Mouse (Mus musculus) MEL (cell line): ENCODE measurements at regions not wholly inside any gene's neighbourhood (a gene's known extent, or its start where the extent isn't known, plus 50 kb on each side); places are given as distances from the start of the nearest gene placed in this dataset.
A peak's percentile ranks its signal among the peaks of the same experiment; 100 is the strongest.

Source experiments
- DNase-seq: peaks from one replicate; pipeline ENCODE4 v3.0.0; 2011; ENCODE audit warnings: low read depth, low spot score
- H3K27ac ChIP-seq: 2 replicates; pipeline ENCODE4 v1.5.1; 2012; ENCODE audit warnings: low read depth, mild to moderate bottlenecking, control low read depth, low read length, moderate library complexity; ENCODE audit not compliant: control insufficient read depth
- H3K27me3 ChIP-seq, 2 experiments: fragments of 150-350 bp in 1 of 2; sonication (generic) in 1 of 2; 2 replicates each; pipeline ENCODE4 v1.6.1; 2012; ENCODE audit warnings: low read length in 2 of 2, mild to moderate bottlenecking in 2 of 2, improper control_type of control experiment in 1 of 2, moderate library complexity in 1 of 2; ENCODE audit not compliant: insufficient read depth in 2 of 2, control insufficient read depth in 1 of 2
- H3K36me3 ChIP-seq, 2 experiments: 2 replicates each; pipeline ENCODE4 v1.6.1; 2012 to 2014; ENCODE audit warnings: low read length in 2 of 2, improper control_type of control experiment in 1 of 2, inconsistent platforms in 1 of 2, mild to moderate bottlenecking in 1 of 2; ENCODE audit not compliant: insufficient read depth in 2 of 2, control insufficient read depth in 1 of 2
- H3K4me1 ChIP-seq, 2 experiments: fragments of 150-350 bp in 1 of 2; sonication (generic) in 1 of 2; 2 replicates each; pipeline ENCODE4 v1.6.1; 2012; ENCODE audit warnings: low read length in 2 of 2, improper control_type of control experiment in 1 of 2, mild to moderate bottlenecking in 1 of 2; ENCODE audit not compliant: insufficient read depth in 2 of 2, control insufficient read depth in 1 of 2
- H3K4me3 ChIP-seq, 2 experiments: fragments of 150-350 bp in 1 of 2; sonication (generic) in 1 of 2; 2 replicates each; pipeline ENCODE4 v1.5.1; 2012; ENCODE audit warnings: low read depth in 2 of 2, low read length in 2 of 2, mild to moderate bottlenecking in 2 of 2, moderate library complexity in 2 of 2, control low read depth in 1 of 2, improper control_type of control experiment in 1 of 2; ENCODE audit not compliant: control insufficient read depth in 1 of 2, insufficient read depth in 1 of 2
- H3K79me2 ChIP-seq: 2 replicates; pipeline ENCODE4 v1.6.1; 2012; ENCODE audit warnings: mild to moderate bottlenecking, low read length, moderate library complexity; ENCODE audit not compliant: control insufficient read depth, poor library complexity, insufficient read depth
- H3K9ac ChIP-seq: 2 replicates; pipeline ENCODE4 v1.6.1; 2012; ENCODE audit warnings: low read depth, mild to moderate bottlenecking, control low read depth, low read length, moderate library complexity; ENCODE audit not compliant: control insufficient read depth, poor library complexity, severe bottlenecking
- H3K9me3 ChIP-seq: fragments of 150-350 bp; sonication (generic); replicated peaks from 2 replicates; pipeline ENCODE4 v1.6.1; 2012; ENCODE audit warnings: mild to moderate bottlenecking, low read length, improper control_type of control experiment, moderate library complexity; ENCODE audit not compliant: insufficient read depth
- CHD1 ChIP-seq: IDR thresholded peaks from 2 replicates; pipeline ENCODE4 v1.6.1; 2012; ENCODE audit warnings: low read depth, mild to moderate bottlenecking, inconsistent platforms, low read length, improper control_type of control experiment
- CTCF ChIP-seq, 3 experiments: IDR thresholded peaks in 2 of 3; conservative IDR thresholded peaks in 1 of 3; 2 replicates each; pipeline ENCODE4 v1.5.1; 2011 to 2012; ENCODE audit warnings: low read length in 3 of 3, low read depth in 2 of 3, mild to moderate bottlenecking in 2 of 3, improper control_type of control experiment in 1 of 3, inconsistent platforms in 1 of 3, mixed read lengths in 1 of 3, moderate library complexity in 1 of 3; ENCODE audit not compliant: control insufficient read depth in 1 of 3, insufficient read depth in 1 of 3, poor library complexity in 1 of 3, severe bottlenecking in 1 of 3
- ELF1 ChIP-seq: IDR thresholded peaks from 2 replicates; pipeline ENCODE4 v1.6.1; 2014; ENCODE audit warnings: low read depth, mild to moderate bottlenecking, inconsistent platforms, low read length, improper control_type of control experiment, moderate library complexity
- EP300 ChIP-seq, 2 experiments: IDR thresholded peaks; 2 replicates each; pipeline ENCODE4 v1.6.1; 2011; ENCODE audit warnings: improper control_type of control experiment in 2 of 2, low read length in 2 of 2, low read depth in 1 of 2, mild to moderate bottlenecking in 1 of 2
- ETS1 ChIP-seq: IDR thresholded peaks from 2 replicates; pipeline ENCODE4 v1.6.1; 2012; ENCODE audit warnings: low read depth, mild to moderate bottlenecking, inconsistent platforms, low read length, improper control_type of control experiment, moderate library complexity
- GATA1 ChIP-seq: IDR thresholded peaks from 2 replicates; pipeline ENCODE4 v1.6.1; 2011; ENCODE audit warnings: low read depth, low read length, improper control_type of control experiment
- HCFC1 ChIP-seq: IDR thresholded peaks from 2 replicates; pipeline ENCODE4 v1.6.1; 2012; ENCODE audit warnings: low read depth, mild to moderate bottlenecking, inconsistent platforms, low read length, improper control_type of control experiment, moderate library complexity
- JUND ChIP-seq: IDR thresholded peaks from 2 replicates; pipeline ENCODE4 v1.6.1; 2011; ENCODE audit warnings: low read depth, mild to moderate bottlenecking, improper control_type of control experiment, low read length
- KAT2A ChIP-seq: conservative IDR thresholded peaks from 2 replicates; pipeline ENCODE4 v1.6.1; 2012; ENCODE audit warnings: low read depth, low read length, improper control_type of control experiment, inconsistent platforms
- MAFK ChIP-seq: IDR thresholded peaks from 2 replicates; pipeline ENCODE4 v1.6.1; 2011; ENCODE audit warnings: low read depth, mild to moderate bottlenecking, low read length, improper control_type of control experiment, borderline replicate concordance
- MAX ChIP-seq: IDR thresholded peaks from 2 replicates; pipeline ENCODE4 v1.6.1; 2011; ENCODE audit warnings: low read length, improper control_type of control experiment
- MXI1 ChIP-seq: IDR thresholded peaks from 2 replicates; pipeline ENCODE4 v1.6.1; 2011; ENCODE audit warnings: mild to moderate bottlenecking, low read depth, low read length, improper control_type of control experiment
- RAD21 ChIP-seq: IDR thresholded peaks from 2 replicates; pipeline ENCODE4 v1.6.1; 2011; ENCODE audit warnings: mild to moderate bottlenecking, low read depth, low read length, improper control_type of control experiment
- RCOR1 ChIP-seq: IDR thresholded peaks from 2 replicates; pipeline ENCODE4 v1.6.1; 2012; ENCODE audit warnings: low read depth, mild to moderate bottlenecking, inconsistent platforms, low read length, improper control_type of control experiment
- SIN3A ChIP-seq: IDR thresholded peaks from 2 replicates; pipeline ENCODE4 v1.6.1; 2012; ENCODE audit warnings: low read length, improper control_type of control experiment, inconsistent platforms
- TCF12 ChIP-seq: IDR thresholded peaks from 2 replicates; pipeline ENCODE4 v1.6.1; 2014; ENCODE audit warnings: low read depth, mild to moderate bottlenecking, inconsistent platforms, low read length, improper control_type of control experiment, moderate library complexity
- UBTF ChIP-seq: IDR thresholded peaks from 2 replicates; pipeline ENCODE4 v1.6.1; 2012; ENCODE audit warnings: low read depth, mild to moderate bottlenecking, inconsistent platforms, low read length, improper control_type of control experiment, moderate library complexity, borderline replicate concordance; ENCODE audit not compliant: insufficient read depth
- USF1 ChIP-seq: IDR thresholded peaks from 2 replicates; pipeline ENCODE4 v1.6.1; 2014; ENCODE audit warnings: low read depth, mild to moderate bottlenecking, inconsistent platforms, low read length, improper control_type of control experiment, moderate library complexity
- ZNF384 ChIP-seq: IDR thresholded peaks from 2 replicates; pipeline ENCODE4 v1.6.1; 2012; ENCODE audit warnings: low read depth, mild to moderate bottlenecking, inconsistent platforms, low read length, improper control_type of control experiment

DNA sequence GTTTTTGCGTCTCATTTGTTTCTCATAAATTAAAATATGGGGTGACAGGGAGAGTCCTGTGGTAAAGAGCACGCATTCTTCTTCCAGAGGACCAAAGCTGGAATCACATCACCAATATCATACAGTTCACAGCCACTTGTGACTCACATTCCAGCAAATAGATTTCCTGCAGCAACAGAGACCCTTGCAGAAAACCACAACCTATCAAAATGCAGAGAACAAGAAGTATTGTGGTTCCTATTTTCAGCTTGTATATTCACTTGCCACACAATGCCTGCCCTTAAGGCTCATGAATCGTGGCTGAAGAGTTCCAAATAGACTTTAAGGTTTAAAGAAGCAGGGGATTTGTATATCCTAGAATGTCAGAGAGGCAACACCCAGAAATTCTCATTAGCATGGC lies 331.2 kb upstream of the Ndst4 start:
- no peak overlapping the region for H3K9ac ChIP-seq
- no peak for DNase-seq
- H3K27me3 ChIP-seq = no peaks in the 10 kb centered on the region
- no peak overlapping the region for H3K27ac ChIP-seq
- H3K4me3 ChIP-seq = no peak overlapping the region
- TF ChIP-seq MAFK (no peak), TCF12 (no peak), RCOR1 (no peak), KAT2A (no peak), USF1 (no peak), CHD1 (no peak), MXI1 (no peak), UBTF (no peak), RAD21 (no peak)
- H3K79me2 ChIP-seq = no peaks in the 10 kb centered on the region
- H3K4me1 ChIP-seq = no peaks in the 10 kb centered on the region
- no peaks in the 10 kb centered on the region for H3K9me3 ChIP-seq
- no peaks in the 10 kb centered on the region for H3K36me3 ChIP-seq

- Histone ChIP-seq H3K4me3 (peak overlapping the region; percentile 9 to 51; a peak in 3 of 4 replicates), H3K9me3 (no peaks in the 10 kb centered on the region), H3K36me3 (peaks cover 0 to 2% of the 10 kb centered on the region in 2 experiments; a peak in 1 of 4 replicates), H3K27ac (no peak overlapping the region), H3K9ac (no peak overlapping the region; the same call in 1 of the 2 replicates), H3K4me1 (peaks cover 0 to 3% of the 10 kb centered on the region in 2 experiments; a peak in 1 of 4 replicates), H3K27me3 (no peaks in the 10 kb centered on the region)
- DNase-seq = peak; percentile 59
- peak; percentile 36; the same call in 1 of the 2 replicates for TF ChIP-seq ZNF384
- TF ChIP-seq JUND = 0 out of 2 replicates have a peak, but pooled peaks have one; percentile 15
- TF ChIP-seq CTCF (IDR thresholded peaks at IDR 0.05 in 2 of 3, conservative IDR thresholded peaks at IDR 0.05 in 1 of 3; ENCODE audit: control insufficient read depth in 1 of 3, insufficient read depth in 1 of 3, low read depth in 2 of 3, low read length in 3 of 3, poor library complexity in 1 of 3, severe bottlenecking in 1 of 3) = no peak
- peak; percentile 55; the same call in 1 of the 2 replicates for TF ChIP-seq TCF12
- peak; percentile 85 for TF ChIP-seq GATA1
- TF ChIP-seq HCFC1 = no peak
- TF ChIP-seq ELF1 = peak; percentile 59
- peak; percentile 32 to 72; a peak in 3 of 4 replicates for TF ChIP-seq EP300 (IDR thresholded peaks at IDR 0.05; ENCODE audit: low read depth in 1 of 2, low read length in 2 of 2)
- peak; percentile 81 for TF ChIP-seq ETS1
- TF ChIP-seq SIN3A = 0 out of 2 replicates have a peak, but pooled peaks have one; percentile 18
- peak; percentile 65 for TF ChIP-seq RCOR1
- TF ChIP-seq MAX = no peak
- TF ChIP-seq, all 39 proteins: peak for 9
- H3K79me2 ChIP-seq = no peaks in the 10 kb centered on the region
These were observed 310.8 kb upstream of the Ndst4 start for GRCm38 (mm10) chr3:125093010-125093630.
